Mouse (Mus musculus) stomach, postnatal 0 days (tissue): ENCODE measurements around the gene Sez6.

ENCODE experiments used
- CTCF ChIP-seq: IDR thresholded peaks from 2 replicates; pipeline ENCODE4 v1.5.1; 2016; ENCODE audit warnings: antibody characterized with exemption, low read depth, mild to moderate bottlenecking, moderate library complexity
- EP300 ChIP-seq: optimal IDR thresholded peaks from 2 replicates; pipeline ENCODE3; 2016; ENCODE audit warnings: antibody characterized with exemption

- TF ChIP-seq CTCF (no peak), EP300 (no peak)
Observed at GRCm38 (mm10) chr11:77908468-77908867, 22.1 kb upstream of the Sez6 start.
